Mouse (Mus musculus) thymus, postnatal 14 days (tissue): ENCODE data around the gene Pomt1.

Experiments used
- DNase-seq: peaks from one replicate; pipeline ENCODE4 v3.0.0; 2021

Pomt1 gene

GRCm38 (mm10) chr2:32235886-32236759 lies at the start of gene Pomt1:
Gene Pomt1, plus strand, starts transcription at chr2:32236590.
- peak; percentile 91 for DNase-seq

- no peak for DNase-seq
These were observed 49.3 kb upstream of the Pomt1 start for GRCm38 (mm10) chr2:32187019-32187551.

- DNase-seq: no peak
These were observed 48.7 kb upstream of the Pomt1 start for GRCm38 (mm10) chr2:32187649-32188048.

- DNase-seq: no peak
These were observed 47.2 kb upstream of the Pomt1 start for GRCm38 (mm10) chr2:32189060-32189681.

- no peak for DNase-seq
These were observed 45.8 kb upstream of the Pomt1 start for GRCm38 (mm10) chr2:32190620-32191019.

GRCm38 (mm10) chr2:32191872-32192507 lies 44.4 kb upstream of the Pomt1 start:
- DNase-seq: peak; percentile 89

GRCm38 (mm10) chr2:32198977-32199376 lies 37.4 kb upstream of the Pomt1 start:
- DNase-seq: no peak

GRCm38 (mm10) chr2:32200033-32200432 lies 36.4 kb upstream of the Pomt1 start:
- no peak for DNase-seq

- no peak for DNase-seq
These were observed 35.7 kb upstream of the Pomt1 start for GRCm38 (mm10) chr2:32200712-32201111.

GRCm38 (mm10) chr2:32201527-32201926 lies 34.9 kb upstream of the Pomt1 start:
- no peak for DNase-seq

- no peak for DNase-seq
These were observed 32.5 kb upstream of the Pomt1 start for GRCm38 (mm10) chr2:32203853-32204252.

GRCm38 (mm10) chr2:32207682-32208081 lies 28.7 kb upstream of the Pomt1 start:
- no peak for DNase-seq

- DNase-seq: no peak
These were observed 24.7 kb upstream of the Pomt1 start for GRCm38 (mm10) chr2:32211689-32212088.

- DNase-seq: no peak
These were observed 23.4 kb upstream of the Pomt1 start for GRCm38 (mm10) chr2:32213000-32213399.

- DNase-seq: no peak
These were observed 20.8 kb upstream of the Pomt1 start for GRCm38 (mm10) chr2:32215576-32215975.

- no peak for DNase-seq
These were observed 19.9 kb upstream of the Pomt1 start for GRCm38 (mm10) chr2:32216506-32216905.

GRCm38 (mm10) chr2:32217656-32218055 lies 18.7 kb upstream of the Pomt1 start:
- DNase-seq: no peak

GRCm38 (mm10) chr2:32218113-32218512 lies 18.3 kb upstream of the Pomt1 start:
- DNase-seq: no peak

- no peak for DNase-seq
These were observed 17.7 kb upstream of the Pomt1 start for GRCm38 (mm10) chr2:32218541-32219334.

- DNase-seq: no peak
These were observed 16.9 kb upstream of the Pomt1 start for GRCm38 (mm10) chr2:32219501-32219900.

- DNase-seq: no peak
These were observed 16.4 kb upstream of the Pomt1 start for GRCm38 (mm10) chr2:32220021-32220420.

GRCm38 (mm10) chr2:32220969-32221368 lies 15.4 kb upstream of the Pomt1 start:
- no peak for DNase-seq

GRCm38 (mm10) chr2:32221577-32221976 lies 14.8 kb upstream of the Pomt1 start:
- DNase-seq: no peak
